Mouse (Mus musculus): Measurements from ENCODE around the gene Gm7879.
"Not testable (repeated sequence)": the region's sequence is repeated elsewhere in the genome, so short reads cannot be mapped to it uniquely, and the experiment has no call there.

Gene Gm7879

GRCm38 (mm10) chr5:43912844-43913243, at the start of gene Gm7879:
TSS of gene Gm7879 (plus strand) at chr5:43913144.
- not testable (repeated sequence) for DNase-seq (ENCODE audit: extremely low spot score, low spot score)

GRCm38 (mm10) chr5:43863642-43864041, 49.3 kb upstream of the Gm7879 start:
- no peak for DNase-seq (ENCODE audit: extremely low spot score, low spot score)

- DNase-seq (ENCODE audit: extremely low spot score, low spot score), result no peak
Measured at GRCm38 (mm10) chr5:43865316-43865715, 47.6 kb upstream of the Gm7879 start.

- DNase-seq (ENCODE audit: extremely low spot score, low spot score), result no peak
Measured at GRCm38 (mm10) chr5:43868253-43868652, 44.7 kb upstream of the Gm7879 start, which contains the start of gene Cd38. TSS of gene Cd38 (plus strand) at chr5:43868553.

- DNase-seq (ENCODE audit: extremely low spot score, low spot score), result peak; percentile 59
Measured at GRCm38 (mm10) chr5:43868711-43869600, 44.0 kb upstream of the Gm7879 start.

GRCm38 (mm10) chr5:43871845-43872244, 41.1 kb upstream of the Gm7879 start:
- no peak for DNase-seq (ENCODE audit: extremely low spot score, low spot score)

- DNase-seq (ENCODE audit: extremely low spot score, low spot score), result no peak
Measured at GRCm38 (mm10) chr5:43872652-43873051, 40.3 kb upstream of the Gm7879 start.

GRCm38 (mm10) chr5:43882034-43882433, 30.9 kb upstream of the Gm7879 start:
- DNase-seq (ENCODE audit: extremely low spot score, low spot score), result no peak

GRCm38 (mm10) chr5:43885060-43885820, 27.7 kb upstream of the Gm7879 start:
- no peak for DNase-seq (ENCODE audit: extremely low spot score, low spot score)

GRCm38 (mm10) chr5:43892386-43892785, 20.6 kb upstream of the Gm7879 start:
- DNase-seq (ENCODE audit: extremely low spot score, low spot score), result no peak

- no peak for DNase-seq (ENCODE audit: extremely low spot score, low spot score)
Measured at GRCm38 (mm10) chr5:43894113-43894512, 18.8 kb upstream of the Gm7879 start.

GRCm38 (mm10) chr5:43895931-43896330, 17.0 kb upstream of the Gm7879 start:
- peak; percentile 32 for DNase-seq (ENCODE audit: extremely low spot score, low spot score)

- DNase-seq (ENCODE audit: extremely low spot score, low spot score), result no peak
Measured at GRCm38 (mm10) chr5:43904685-43905084, 8.3 kb upstream of the Gm7879 start.

GRCm38 (mm10) chr5:43909213-43909612, 3.7 kb upstream of the Gm7879 start:
- no peak for DNase-seq (ENCODE audit: extremely low spot score, low spot score)

- DNase-seq (ENCODE audit: extremely low spot score, low spot score), result no peak
Measured at GRCm38 (mm10) chr5:43910006-43910405, 2.9 kb upstream of the Gm7879 start.

GRCm38 (mm10) chr5:43915261-43915886, 2.4 kb downstream of the Gm7879 start:
- DNase-seq (ENCODE audit: extremely low spot score, low spot score), result no peak

- DNase-seq (ENCODE audit: extremely low spot score, low spot score), result no peak
Measured at GRCm38 (mm10) chr5:43921877-43922276, 8.9 kb downstream of the Gm7879 start.

- DNase-seq (ENCODE audit: extremely low spot score, low spot score), result peak; percentile 70
Measured at GRCm38 (mm10) chr5:43923933-43924332, 11.0 kb downstream of the Gm7879 start.

GRCm38 (mm10) chr5:43927729-43928128, 14.8 kb downstream of the Gm7879 start:
- DNase-seq (ENCODE audit: extremely low spot score, low spot score), result no peak

- no peak for DNase-seq (ENCODE audit: extremely low spot score, low spot score)
Measured at GRCm38 (mm10) chr5:43933269-43933668, 20.3 kb downstream of the Gm7879 start.

GRCm38 (mm10) chr5:43947330-43947977, 34.5 kb downstream of the Gm7879 start:
- DNase-seq (ENCODE audit: extremely low spot score, low spot score), result no peak

Measured in neural tube, embryonic 10.5 days (tissue).